Mouse (Mus musculus) urinary bladder, adult 2 months (tissue): ENCODE results near the gene Spock1. TPM values are rescaled to one million over a fixed set of nuclear protein-coding genes. Genes with fewer than 3 reads are reported as not detected.

Experiments used
- DNase-seq: peaks from one replicate; pipeline ENCODE4 v3.0.0; 2022; ENCODE audit warnings: low spot score
- polyA plus RNA-seq: library from polyadenylated mRNA; depleted of rRNA; stranded (reverse); fragments of >200 nt; gene quantifications from 2 replicates; pipeline ENCODE4 v1.2.3, GENCODE M21; 2012

Spock1 gene
- polyA plus RNA-seq, 1 experiment, result 0.11 TPM

- DNase-seq, result no peak
These were observed 101.3 kb downstream of the Spock1 start for GRCm38 (mm10) chr13:57806816-57807215.

DNA sequence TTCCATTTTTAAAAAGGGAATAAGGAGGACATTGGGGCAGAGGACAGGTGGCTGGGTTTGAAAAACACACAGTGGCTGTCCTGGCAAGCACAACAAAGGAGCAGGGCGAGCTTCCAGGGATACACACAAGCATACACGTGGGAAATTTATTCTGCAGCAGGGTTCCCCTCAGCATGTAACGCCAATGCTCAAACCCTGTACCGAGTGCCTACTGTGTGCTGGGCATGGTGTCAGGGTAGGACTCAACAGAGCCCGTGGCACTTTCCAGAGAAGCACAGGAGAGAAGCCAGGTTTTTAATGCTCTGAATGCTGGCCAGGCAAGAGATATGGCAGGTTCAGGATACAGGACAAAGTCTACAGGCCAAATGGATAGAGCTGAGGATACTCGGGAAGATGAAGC is 101.8 kb downstream of the Spock1 start:
- DNase-seq, result no peak

- DNase-seq, result no peak
These were observed 109.5 kb downstream of the Spock1 start for GRCm38 (mm10) chr13:57798633-57799032.

- DNase-seq, result no peak
These were observed 111.0 kb downstream of the Spock1 start for GRCm38 (mm10) chr13:57796951-57797692.

DNA sequence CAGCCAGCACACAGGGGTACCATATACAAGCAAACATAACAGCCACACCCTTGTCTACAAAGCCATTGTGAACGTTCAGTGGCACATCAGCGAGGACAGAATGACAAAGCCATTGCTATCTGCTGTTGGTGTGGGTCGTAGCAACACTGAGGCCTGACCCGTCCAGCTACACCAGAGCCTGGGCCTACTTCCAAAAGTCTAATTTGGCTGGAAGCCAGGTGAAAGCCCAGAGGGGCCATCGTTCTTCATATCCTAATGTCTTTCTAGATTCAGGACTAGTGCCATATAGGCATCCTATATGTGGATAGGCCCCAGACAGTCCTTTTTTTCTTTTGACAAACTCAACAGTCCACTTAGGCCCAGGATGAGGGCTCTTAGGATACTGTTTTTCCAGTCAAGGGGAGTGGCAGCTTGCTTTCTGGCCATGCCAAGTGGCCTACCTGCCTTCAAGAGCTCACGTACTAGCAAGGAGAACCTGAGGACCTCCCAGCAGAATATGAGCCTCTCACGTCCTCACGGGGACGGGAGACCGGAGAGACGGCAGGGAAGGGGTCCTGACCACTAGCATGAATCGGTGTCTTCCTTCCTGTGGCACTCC is 114.4 kb downstream of the Spock1 start:
- no peak for DNase-seq

- DNase-seq, result no peak
These were observed 118.3 kb downstream of the Spock1 start for GRCm38 (mm10) chr13:57789796-57790195.

DNA sequence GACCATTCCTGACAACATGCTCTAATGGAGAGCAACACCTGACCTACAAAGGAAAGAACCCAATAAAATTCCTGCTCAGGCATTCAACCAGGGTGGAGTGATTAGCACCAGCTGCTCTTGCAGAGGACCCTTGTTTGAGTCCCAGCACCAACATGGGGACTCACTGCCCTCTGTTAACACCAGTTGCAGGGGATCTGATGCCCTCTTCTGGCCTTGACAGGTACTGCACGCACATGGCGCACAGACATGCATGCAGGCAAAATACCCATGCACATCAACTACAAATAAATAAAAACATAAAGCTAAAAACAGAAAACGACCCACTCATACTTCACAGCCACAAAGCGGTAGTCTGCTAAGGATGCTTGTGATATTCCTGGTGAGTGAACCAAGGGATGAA is 119.8 kb downstream of the Spock1 start:
- DNase-seq, result no peak

GRCm38 (mm10) chr13:57786278-57786677 is 121.9 kb downstream of the Spock1 start:
- DNase-seq, result no peak

GRCm38 (mm10) chr13:57782975-57783374 is 125.2 kb downstream of the Spock1 start:
- DNase-seq, result no peak

- DNase-seq, result no peak
These were observed 126.0 kb downstream of the Spock1 start for GRCm38 (mm10) chr13:57782107-57782561.

DNA sequence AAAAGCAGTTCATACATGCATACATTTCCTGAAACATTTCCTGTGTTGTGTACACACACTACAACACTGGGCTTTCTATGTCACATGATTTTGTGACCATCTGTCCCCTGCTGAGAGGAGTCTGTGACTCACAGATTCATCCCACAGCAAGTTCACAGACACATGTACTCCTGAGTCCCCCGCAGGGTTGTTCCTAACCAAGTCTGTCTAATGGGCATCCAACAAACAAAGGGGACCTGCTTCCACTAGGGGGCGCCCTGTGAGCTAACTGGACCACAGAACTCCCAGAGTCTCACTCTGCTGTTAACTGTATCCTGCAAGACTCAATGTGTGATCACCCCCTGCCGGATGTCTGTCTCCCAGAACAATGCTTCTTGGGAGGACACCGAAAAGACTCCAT is 129.0 kb downstream of the Spock1 start:
- DNase-seq, result no peak

- DNase-seq, result no peak
These were observed 129.6 kb downstream of the Spock1 start for GRCm38 (mm10) chr13:57778524-57778923.

DNA sequence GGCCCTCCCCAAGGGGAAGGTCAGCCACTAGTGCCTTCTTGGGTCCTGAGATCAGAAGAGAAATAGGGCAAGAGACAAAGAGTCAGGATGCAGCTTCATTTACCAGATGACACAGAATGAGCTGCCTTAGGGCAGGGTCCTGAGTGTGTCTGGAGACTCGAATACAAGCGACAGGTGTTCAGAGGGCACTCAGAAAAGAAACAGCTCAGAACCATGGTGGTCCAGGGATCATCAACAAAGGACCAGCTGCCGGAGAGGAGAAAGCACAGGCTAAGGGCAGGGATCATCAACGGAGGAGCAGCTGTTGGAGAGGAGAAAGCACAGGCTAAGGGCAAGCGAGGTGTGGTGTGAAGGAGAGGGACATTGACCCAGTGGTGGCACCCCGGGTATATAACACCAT is 136.1 kb downstream of the Spock1 start:
- DNase-seq, result no peak

DNA sequence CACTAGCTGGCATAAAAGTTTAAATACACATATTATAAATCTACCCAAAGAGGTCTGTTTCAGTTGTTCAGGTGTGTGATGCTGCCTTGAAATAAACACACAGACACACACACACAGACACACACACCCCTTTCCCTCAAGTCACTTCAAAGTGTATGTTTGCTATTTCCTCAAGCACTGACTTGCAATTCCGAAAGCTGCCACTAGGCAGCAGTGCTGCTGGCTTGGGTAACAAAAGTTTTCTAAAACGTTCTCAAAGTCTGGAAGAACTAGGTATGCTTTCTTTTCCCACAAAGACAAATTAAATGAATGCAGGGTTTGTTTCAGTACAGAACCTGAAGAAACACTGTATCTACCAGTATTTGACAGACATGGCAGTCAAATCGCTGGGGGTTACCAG is 141.4 kb downstream of the Spock1 start:
- DNase-seq, result no peak

GRCm38 (mm10) chr13:57761122-57761521 is 147.0 kb downstream of the Spock1 start:
- DNase-seq, result no peak

- no peak for DNase-seq
These were observed 147.5 kb downstream of the Spock1 start for GRCm38 (mm10) chr13:57760618-57761017.

DNA sequence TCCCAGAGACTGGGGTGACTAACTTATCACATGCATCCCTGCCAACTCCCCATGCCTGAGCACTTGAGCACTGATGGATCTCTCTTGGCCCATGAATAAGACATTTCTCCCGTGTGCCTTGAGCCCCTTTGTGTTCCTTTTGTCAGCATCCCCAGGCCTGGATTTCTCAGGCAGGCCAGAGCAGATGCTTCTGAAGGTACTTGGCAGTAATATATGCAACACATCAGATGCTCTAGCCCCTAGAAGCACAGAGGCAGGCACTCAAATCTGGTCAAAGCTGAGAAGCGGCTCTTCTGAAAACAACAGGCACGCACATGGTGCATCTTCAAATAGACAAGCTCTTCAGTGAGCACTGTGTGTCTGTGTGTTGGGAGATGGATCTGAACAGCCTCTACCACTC is 151.8 kb downstream of the Spock1 start:
- DNase-seq, result no peak

DNA sequence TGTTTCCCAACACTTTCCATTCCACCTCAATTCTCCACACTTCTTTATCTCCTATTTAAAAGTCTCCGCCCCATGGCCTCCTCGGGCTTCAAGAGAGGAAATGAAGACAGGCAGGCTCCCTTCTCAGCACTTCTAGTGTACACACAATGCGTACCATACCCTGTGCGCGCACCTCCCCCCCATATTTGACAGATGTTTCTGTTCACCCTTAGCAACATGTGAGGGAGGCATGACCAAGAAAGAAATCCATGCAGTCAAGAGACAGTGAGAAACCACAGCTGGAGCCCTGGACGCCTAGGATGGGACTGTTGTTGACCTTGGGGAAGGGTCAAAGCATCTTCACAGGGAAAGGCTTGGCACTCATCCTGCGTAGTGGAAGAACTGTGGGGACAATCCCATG is 157.3 kb downstream of the Spock1 start:
- DNase-seq, result no peak

DNA sequence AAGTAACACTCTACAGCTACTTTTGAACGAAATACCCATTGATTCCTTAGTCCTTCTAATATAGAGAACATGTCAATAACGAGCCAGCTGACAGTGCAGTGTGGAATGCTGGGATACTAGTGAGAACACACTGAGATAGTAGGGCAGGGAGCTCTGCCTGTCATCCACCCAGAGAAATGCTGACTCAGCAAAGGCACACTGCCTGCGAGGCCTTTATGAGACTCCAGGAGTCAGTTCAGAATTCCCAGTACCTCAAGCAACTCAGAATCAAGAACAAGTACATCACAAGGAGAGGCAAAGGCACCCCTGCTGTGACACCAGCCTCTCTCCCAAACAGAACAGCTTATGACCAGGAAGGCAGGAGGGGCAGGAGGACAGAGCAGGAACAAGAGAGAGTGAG is 163.5 kb downstream of the Spock1 start:
- DNase-seq, result no peak

DNA sequence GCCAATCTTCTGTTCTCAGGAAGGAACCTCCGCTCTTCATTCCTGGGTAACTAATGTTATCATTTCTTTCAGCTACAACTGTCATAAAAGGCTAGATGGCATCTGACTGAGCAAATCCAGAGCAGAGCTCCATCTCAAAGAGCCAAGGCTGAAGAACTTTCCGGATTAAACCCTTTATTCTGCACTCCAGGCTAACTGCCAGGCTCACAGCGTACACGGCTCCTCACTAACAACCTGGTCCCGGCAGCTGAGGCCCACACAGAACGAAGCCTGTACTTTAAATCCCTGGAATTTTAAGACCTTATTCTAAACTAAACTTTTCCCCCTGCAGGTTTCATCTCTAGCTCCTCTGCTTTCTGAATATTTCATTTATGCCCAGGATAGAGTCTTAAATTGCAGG is 166.9 kb downstream of the Spock1 start:
- DNase-seq, result no peak

- DNase-seq, result no peak
These were observed 167.7 kb downstream of the Spock1 start for GRCm38 (mm10) chr13:57740473-57740872.

GRCm38 (mm10) chr13:57736060-57736459 is 172.1 kb downstream of the Spock1 start:
- no peak for DNase-seq

DNA sequence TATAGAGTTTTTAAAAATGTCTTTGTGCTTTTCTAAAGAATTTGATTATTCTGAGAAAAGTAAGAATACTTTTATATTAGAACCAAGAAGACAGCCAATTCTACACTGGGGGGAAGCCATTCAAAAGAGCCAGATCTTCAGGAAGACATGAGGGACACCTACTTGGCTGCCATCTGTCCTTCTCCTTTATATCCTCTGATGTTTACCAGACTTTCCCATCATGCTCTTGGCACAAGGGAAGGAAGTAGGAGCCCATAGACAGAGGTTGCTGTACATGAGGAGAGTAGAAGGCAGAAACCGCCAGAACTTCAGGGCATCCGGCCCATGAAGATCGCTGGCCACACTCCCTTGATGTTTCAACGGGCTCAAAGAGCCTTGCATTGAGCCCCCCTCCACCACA is 173.6 kb downstream of the Spock1 start:
- DNase-seq, result no peak

- no peak for DNase-seq
These were observed 174.6 kb downstream of the Spock1 start for GRCm38 (mm10) chr13:57733521-57733920.
